Mouse (Mus musculus): ENCODE data around the gene Gm10775.

Gm10775 gene

DNA sequence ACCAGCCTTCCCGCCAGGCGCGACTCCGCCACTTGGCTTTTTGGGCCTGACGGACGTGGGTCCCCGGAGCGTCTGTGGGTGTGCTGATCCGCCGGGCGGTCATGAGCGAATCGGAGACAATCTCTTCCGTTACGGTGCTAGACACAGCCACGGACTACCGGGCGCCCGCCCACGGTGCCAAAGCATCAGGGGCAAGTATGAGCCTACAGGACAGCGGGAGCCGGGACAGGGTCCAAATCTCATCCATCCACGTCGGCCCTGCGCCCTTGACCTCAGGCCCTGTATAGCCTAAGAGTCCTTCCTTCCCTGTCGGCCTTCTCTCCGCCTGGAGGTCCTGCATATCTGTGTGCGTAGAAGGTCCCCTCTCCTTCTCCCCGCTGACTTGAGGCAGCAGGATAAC is at the start of gene Gm10775:
TSS of gene Gm10775 (plus strand) at position 301 of the 400 bp plus-strand sequence.
- no peak for DNase-seq (ENCODE audit: low spot score)

- DNase-seq (ENCODE audit: low spot score), result no peak
Observed at GRCm38 (mm10) chr13:65225945-65226344, 33.4 kb upstream of the Gm10775 start.

DNA sequence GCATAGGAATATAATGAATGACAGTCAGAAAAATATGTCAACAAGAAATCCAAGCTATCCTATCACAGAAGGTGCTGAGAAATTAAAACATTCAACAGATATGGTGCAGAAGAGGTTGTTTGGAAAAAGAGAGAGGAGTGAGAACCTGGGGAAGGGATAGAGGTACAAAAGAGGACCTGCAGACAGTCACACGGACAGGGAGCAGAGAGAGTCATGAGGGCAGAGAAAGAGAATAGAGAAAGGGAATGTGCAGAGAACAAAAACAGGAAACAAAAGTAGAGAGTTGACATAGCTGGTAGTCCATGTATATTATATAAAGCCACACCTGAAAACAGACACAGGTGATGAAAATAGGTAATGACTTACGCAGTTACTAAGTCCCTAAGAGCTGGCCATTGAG is 32.7 kb upstream of the Gm10775 start:
- no peak for DNase-seq (ENCODE audit: low spot score)

- DNase-seq (ENCODE audit: low spot score), result no peak
Observed at GRCm38 (mm10) chr13:65237211-65237610, 22.1 kb upstream of the Gm10775 start.

GRCm38 (mm10) chr13:65240509-65241098 is 18.7 kb upstream of the Gm10775 start:
- peak; percentile 98 for DNase-seq (ENCODE audit: low spot score)

DNA sequence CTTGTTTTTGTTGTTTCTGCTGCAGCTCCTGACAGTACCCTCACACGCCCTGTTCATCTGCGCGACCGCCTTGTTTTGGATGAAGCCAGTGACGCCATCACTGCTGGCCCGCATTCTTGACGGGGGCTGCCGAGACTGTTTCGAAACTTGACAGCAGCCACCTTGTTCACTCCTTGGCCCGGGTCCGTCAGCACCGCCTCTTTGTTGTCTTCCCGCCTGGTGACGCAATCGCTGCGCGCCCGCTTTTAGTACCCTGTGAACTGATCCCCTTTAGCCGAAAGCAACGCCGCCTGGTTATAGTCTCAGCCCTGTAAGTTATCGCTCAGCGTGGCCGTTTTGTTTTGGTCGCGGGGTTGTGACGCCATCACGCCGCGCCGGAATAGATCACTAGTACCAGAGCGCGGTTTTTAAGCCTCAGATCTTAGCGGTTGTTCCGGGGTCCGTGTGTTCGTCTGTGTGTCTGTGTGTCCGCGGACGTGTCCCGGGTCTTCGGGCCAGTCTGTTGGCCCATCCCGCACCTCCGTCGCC is 18.2 kb upstream of the Gm10775 start:
- DNase-seq (ENCODE audit: low spot score), result peak; percentile 93

DNA sequence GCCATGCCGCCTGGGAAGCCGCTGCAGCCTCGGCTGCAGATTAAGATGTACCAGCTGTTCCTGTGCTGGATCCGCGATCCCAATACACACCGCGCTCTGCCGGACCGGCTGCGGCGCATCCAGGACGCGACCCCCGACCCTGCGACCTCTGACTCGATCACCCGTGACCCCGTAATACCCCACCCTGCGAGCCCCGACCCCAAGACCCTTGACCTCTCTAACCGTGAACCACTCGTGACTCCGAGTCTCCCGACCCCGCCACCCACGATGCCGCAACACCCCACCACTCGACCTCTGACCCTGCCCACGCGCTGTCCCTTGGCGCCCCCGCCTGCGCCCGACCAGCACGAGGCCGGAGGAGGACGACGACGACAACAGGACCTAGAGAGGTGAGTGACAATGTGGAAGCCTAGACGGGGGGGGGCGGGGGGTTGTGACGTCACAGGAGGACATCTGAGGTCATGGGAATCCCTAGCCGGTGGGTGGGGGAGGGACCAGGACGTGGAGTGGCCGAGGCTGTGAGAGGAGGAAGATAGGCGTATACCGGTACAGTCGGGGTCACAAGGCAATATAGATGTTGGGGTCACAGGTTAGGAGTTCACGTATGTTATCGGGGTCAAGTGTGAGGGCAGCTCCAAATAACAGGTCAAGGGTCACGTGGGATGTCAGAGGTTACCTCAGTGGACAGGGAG is 17.6 kb upstream of the Gm10775 start:
- peak; percentile 40 for DNase-seq (ENCODE audit: low spot score)

- DNase-seq (ENCODE audit: low spot score), result no peak
Observed at GRCm38 (mm10) chr13:65242319-65242787, 17.0 kb upstream of the Gm10775 start.

DNA sequence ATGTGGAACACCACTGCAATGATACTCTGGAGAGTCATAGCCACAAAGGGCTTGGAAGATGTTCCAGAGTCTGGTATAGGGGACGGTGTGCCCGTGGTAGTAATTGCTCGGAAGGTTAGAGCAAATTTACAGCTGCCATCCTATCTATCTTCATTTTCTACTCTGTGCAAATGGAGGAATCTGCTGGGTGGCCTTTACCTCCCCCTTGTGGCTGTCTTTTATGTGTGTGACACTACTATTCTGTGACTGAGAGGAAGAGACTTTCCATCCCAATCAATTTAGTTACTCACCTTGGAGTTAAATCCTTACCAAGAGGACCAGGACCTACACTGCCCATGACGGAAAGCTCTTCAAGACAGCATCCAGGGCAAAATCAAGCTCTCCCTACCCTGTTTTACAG is 16.1 kb upstream of the Gm10775 start:
- no peak for DNase-seq (ENCODE audit: low spot score)

- peak; percentile 65 for DNase-seq (ENCODE audit: low spot score)
Observed at GRCm38 (mm10) chr13:65258175-65258954, 974 bp upstream of the Gm10775 start.

DNA sequence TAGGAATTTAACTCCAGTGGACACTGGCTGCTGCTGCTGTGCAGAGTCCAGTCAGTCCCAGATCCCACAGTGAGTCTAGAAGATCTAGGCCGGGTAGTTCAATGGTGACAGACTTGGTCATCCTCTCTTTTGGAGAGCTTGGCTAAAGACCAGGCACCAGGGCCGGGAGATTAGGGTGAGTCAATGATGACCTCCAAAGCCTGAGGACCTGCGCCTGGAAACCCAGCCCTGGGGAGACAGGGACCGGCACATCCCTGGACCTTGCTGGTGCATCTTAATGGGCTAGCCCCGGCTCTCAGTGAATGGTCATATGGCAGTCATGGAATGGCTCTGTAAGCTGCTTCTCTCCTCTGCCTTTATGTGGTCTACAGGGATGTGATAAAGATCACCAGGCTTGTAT is 2.7 kb downstream of the Gm10775 start:
- DNase-seq (ENCODE audit: low spot score), result no peak

DNA sequence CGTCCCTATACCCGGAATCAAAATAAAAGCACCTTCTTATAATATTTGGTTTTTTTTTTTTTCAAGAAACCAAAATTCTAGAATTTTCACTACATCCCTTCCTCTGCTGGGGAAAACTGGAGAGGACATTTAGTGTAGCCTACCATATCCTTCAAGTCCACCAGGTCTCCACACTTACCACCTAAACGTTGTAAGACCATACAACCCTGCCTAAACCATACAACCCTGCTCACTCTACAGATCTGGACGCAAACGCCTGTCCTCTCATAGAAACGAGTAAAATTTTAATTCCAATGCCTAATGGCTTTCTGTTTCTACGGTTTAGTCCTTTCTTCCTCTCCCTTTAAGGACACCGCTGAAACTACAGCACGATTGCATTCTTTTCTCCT is 18.6 kb downstream of the Gm10775 start:
- DNase-seq (ENCODE audit: low spot score), result no peak

- DNase-seq (ENCODE audit: low spot score), result peak; percentile 92
Observed at GRCm38 (mm10) chr13:65278383-65279341, 19.3 kb downstream of the Gm10775 start, which contains the start of gene Zfp369. TSS of gene Zfp369 (plus strand) at chr13:65278814.

DNA sequence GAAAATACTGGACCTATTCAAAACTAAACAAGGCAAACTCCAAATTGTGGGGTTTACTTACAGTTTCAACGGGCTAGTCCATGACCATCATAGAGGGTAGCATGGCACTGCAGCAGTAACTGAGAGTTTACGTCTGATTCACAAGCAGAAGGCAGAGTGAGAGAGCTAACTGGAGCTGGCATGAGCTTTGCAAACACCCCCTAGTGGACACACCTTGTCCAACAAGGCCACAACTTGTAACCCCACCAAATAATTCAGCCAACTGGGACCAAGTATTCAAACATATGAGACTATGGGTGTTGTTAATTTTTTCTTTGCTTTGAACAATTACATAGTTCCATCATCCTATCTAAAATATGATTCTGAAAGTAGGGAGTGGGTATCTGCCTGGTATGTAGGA is 27.4 kb downstream of the Gm10775 start:
- DNase-seq (ENCODE audit: low spot score), result no peak

- DNase-seq (ENCODE audit: low spot score), result no peak
Observed at GRCm38 (mm10) chr13:65296354-65296753, 37.0 kb downstream of the Gm10775 start.

Measured in embryo, embryonic 10.5 days (tissue).